Mouse (Mus musculus) kidney, adult 2 months (tissue): ENCODE measurements at regions not wholly inside any gene's neighbourhood (a gene's known extent, or its start where the extent isn't known, plus 50 kb on each side); places are given as distances from the start of the nearest gene placed in this dataset.
A peak's percentile ranks its signal among the peaks of the same experiment; 100 is the strongest.

Experiments
- DNase-seq: peaks from one replicate; pipeline ENCODE4 v3.0.0; 2021
- H3K27ac ChIP-seq: fragments of 200-500 bp; 2 replicates; pipeline ENCODE4 v1.5.1; 2012; ENCODE audit warnings: low read depth, low read length, control low read depth, inconsistent platforms; ENCODE audit not compliant: insufficient read depth
- H3K27me3 ChIP-seq: fragments of 200-500 bp; replicated peaks from 2 replicates; pipeline ENCODE4 v1.6.1; 2012; ENCODE audit warnings: mild to moderate bottlenecking, moderate library complexity, low read length, inconsistent platforms; ENCODE audit not compliant: control insufficient read depth, insufficient read depth
- H3K36me3 ChIP-seq: fragments of 200-500 bp; 2 replicates; pipeline ENCODE4 v1.6.1; 2012; ENCODE audit warnings: mild to moderate bottlenecking, moderate library complexity, low read length, inconsistent platforms; ENCODE audit not compliant: control insufficient read depth, insufficient read depth
- H3K4me1 ChIP-seq: fragments of 200-500 bp; 2 replicates; pipeline ENCODE4 v1.6.1; 2011; ENCODE audit warnings: low read length; ENCODE audit not compliant: control insufficient read depth, insufficient read depth
- H3K4me3 ChIP-seq: fragments of 200-500 bp; 2 replicates; pipeline ENCODE4 v1.5.1; 2011; ENCODE audit warnings: mild to moderate bottlenecking, low read depth, low read length, control low read depth; ENCODE audit not compliant: insufficient read depth
- CTCF ChIP-seq: fragments of 200-500 bp; conservative IDR thresholded peaks from 2 replicates; pipeline ENCODE4 v1.5.1; 2011; ENCODE audit warnings: low read depth, mild to moderate bottlenecking, control low read depth, low read length, moderate library complexity, mixed read lengths; ENCODE audit not compliant: insufficient read depth, insufficient read length
- POLR2A ChIP-seq: fragments of 200-500 bp; IDR thresholded peaks from one replicate; pipeline ENCODE4 v1.6.1; 2011; ENCODE audit warnings: low read depth, low read length, control low read depth
- WGBS: fragments of 180-500 bp; shearing (Covaris S2); methylation state at CpG from one replicate; pipeline ENCODE4 v1.1.7; 2018; 5-methylcytosine and 5-hydroxymethylcytosine counted together

GRCm38 (mm10) chr1:122043114-122043513, 475.3 kb upstream of the Ddx18 start:
- 59% methylated on average over 5 of the region's 5 CpGs for WGBS
- no peaks in the 10 kb centered on the region for H3K27me3 ChIP-seq
- no peak for TF ChIP-seq POLR2A
- no peak for TF ChIP-seq CTCF
- H3K4me1 ChIP-seq, result no peaks in the 10 kb centered on the region
- no peak overlapping the region for H3K4me3 ChIP-seq
- no peak for DNase-seq
- no peaks in the 10 kb centered on the region for H3K36me3 ChIP-seq
- H3K27ac ChIP-seq, result no peak overlapping the region

GRCm38 (mm10) chr1:122007749-122008148, 440.0 kb upstream of the Ddx18 start:
- no peaks in the 10 kb centered on the region for H3K27me3 ChIP-seq
- H3K4me3 ChIP-seq, result no peak overlapping the region
- no peaks in the 10 kb centered on the region for H3K36me3 ChIP-seq
- H3K4me1 ChIP-seq, result no peaks in the 10 kb centered on the region
- H3K27ac ChIP-seq, result no peak overlapping the region
- DNase-seq, result no peak
- 80% methylated on average over 2 of the region's 2 CpGs for whole genome bisulfite sequencing
- TF ChIP-seq POLR2A (no peak), CTCF (0 out of 2 replicates have a peak, but pooled peaks have one; percentile 8)

- no peak overlapping the region for H3K4me3 ChIP-seq
- TF ChIP-seq CTCF (no peak), POLR2A (no peak)
- H3K27ac ChIP-seq, result no peak overlapping the region
- H3K4me1 ChIP-seq, result no peaks in the 10 kb centered on the region
- no peak for DNase-seq
- no peaks in the 10 kb centered on the region for H3K36me3 ChIP-seq
- H3K27me3 ChIP-seq, result no peaks in the 10 kb centered on the region
- WGBS, result 44% methylated on average over 1 of the region's 1 CpGs
Measured at GRCm38 (mm10) chr1:121996461-121996860, 428.7 kb upstream of the Ddx18 start.

GRCm38 (mm10) chr1:121990653-121991052, 422.9 kb upstream of the Ddx18 start:
- no peaks in the 10 kb centered on the region for H3K27me3 ChIP-seq
- 83% methylated on average over 2 of the region's 2 CpGs for WGBS

GRCm38 (mm10) chr1:121958942-121959341, 391.2 kb upstream of the Ddx18 start:
- TF ChIP-seq POLR2A (no peak), CTCF (no peak)
- Histone ChIP-seq H3K27me3 (no peaks in the 10 kb centered on the region), H3K36me3 (no peaks in the 10 kb centered on the region), H3K27ac (no peak overlapping the region), H3K4me3 (no peak overlapping the region), H3K4me1 (no peaks in the 10 kb centered on the region)
- no peak for DNase-seq

More at GRCm38 (mm10) chr1:121990653-121991052, 422.9 kb upstream of the Ddx18 start:
- no peaks in the 10 kb centered on the region for H3K4me1 ChIP-seq
- DNase-seq, result no peak
- no peak overlapping the region for H3K4me3 ChIP-seq
- TF ChIP-seq POLR2A, result no peak
- TF ChIP-seq CTCF, result no peak
- H3K36me3 ChIP-seq, result no peaks in the 10 kb centered on the region
- no peak overlapping the region for H3K27ac ChIP-seq

- no peak overlapping the region for H3K4me3 ChIP-seq
- DNase-seq, result no peak
- H3K27me3 ChIP-seq, result no peaks in the 10 kb centered on the region
- no peaks in the 10 kb centered on the region for H3K4me1 ChIP-seq
- 61% methylated on average over 1 of the region's 1 CpGs for WGBS
- H3K36me3 ChIP-seq, result no peaks in the 10 kb centered on the region
- TF ChIP-seq CTCF, result no peak
- no peak for TF ChIP-seq POLR2A
- H3K27ac ChIP-seq, result no peak overlapping the region
Measured at GRCm38 (mm10) chr1:121935911-121936310, 368.1 kb upstream of the Ddx18 start.
